Mouse (Mus musculus): ENCODE measurements around the gene Bzw1. TPM values are rescaled to one million over a fixed set of nuclear protein-coding genes. Genes with fewer than 3 reads are reported as not detected.
A peak's percentile ranks its signal among the peaks of the same experiment; 100 is the strongest.

Bzw1 gene
- 362 and 384 TPM in 2 replicates for polyA plus RNA-seq (2015; fragmentation: Nextera tagmentation; extraction: Ambion mirVana)

GRCm38 (mm10) chr1:58392652-58393283 lies at the start of gene Bzw1:
Gene Bzw1 (plus strand): TSS chr1:58392898.
- Histone ChIP-seq H3K27me3 (no peaks in the 10 kb centered on the region), H3K4me2 (replicated peaks) (peak within 1 kb of the TSS; percentile 81), H3K9ac (peak within 1 kb of the TSS; percentile 97), H3K36me3 (peaks cover 32% of the 10 kb centered on the region), H3K4me3 (peak within 1 kb of the TSS; percentile 95), H3K9me3 (no peaks in the 10 kb centered on the region), H3K4me1 (peaks cover 22% of the 10 kb centered on the region), H3K27ac (peak within 1 kb of the TSS; percentile 98)
- peak; percentile 97 for ATAC-seq (ENCODE audit: low FRiP score, low read depth)
- under 1% methylated on average over 50 of the region's 61 CpGs for WGBS

- no peak overlapping the region for H3K4me3 ChIP-seq
- H3K9me3 ChIP-seq, result no peaks in the 10 kb centered on the region
- no peaks in the 10 kb centered on the region for H3K36me3 ChIP-seq
- H3K4me2 ChIP-seq (replicated peaks), result no peak overlapping the region
- no peak overlapping the region for H3K9ac ChIP-seq
- no peaks in the 10 kb centered on the region for H3K27me3 ChIP-seq
- peaks cover 21% of the 10 kb centered on the region for H3K4me1 ChIP-seq
- 81% methylated on average over 4 of the region's 4 CpGs for WGBS
- no peak for ATAC-seq (ENCODE audit: low FRiP score, low read depth)
- no peak overlapping the region for H3K27ac ChIP-seq
Measured at GRCm38 (mm10) chr1:58343861-58344260, 48.8 kb upstream of the Bzw1 start.

GRCm38 (mm10) chr1:58344570-58344969 lies 48.1 kb upstream of the Bzw1 start:
- no peak overlapping the region for H3K4me2 ChIP-seq (replicated peaks)
- H3K27me3 ChIP-seq, result no peaks in the 10 kb centered on the region
- WGBS, result 86% methylated on average over 5 of the region's 5 CpGs
- H3K4me3 ChIP-seq, result no peak overlapping the region
- peaks cover 21% of the 10 kb centered on the region for H3K4me1 ChIP-seq
- H3K36me3 ChIP-seq, result no peaks in the 10 kb centered on the region
- no peak overlapping the region for H3K9ac ChIP-seq
- no peak overlapping the region for H3K27ac ChIP-seq
- ATAC-seq (ENCODE audit: low FRiP score, low read depth), result no peak
- H3K9me3 ChIP-seq, result no peaks in the 10 kb centered on the region

DNA sequence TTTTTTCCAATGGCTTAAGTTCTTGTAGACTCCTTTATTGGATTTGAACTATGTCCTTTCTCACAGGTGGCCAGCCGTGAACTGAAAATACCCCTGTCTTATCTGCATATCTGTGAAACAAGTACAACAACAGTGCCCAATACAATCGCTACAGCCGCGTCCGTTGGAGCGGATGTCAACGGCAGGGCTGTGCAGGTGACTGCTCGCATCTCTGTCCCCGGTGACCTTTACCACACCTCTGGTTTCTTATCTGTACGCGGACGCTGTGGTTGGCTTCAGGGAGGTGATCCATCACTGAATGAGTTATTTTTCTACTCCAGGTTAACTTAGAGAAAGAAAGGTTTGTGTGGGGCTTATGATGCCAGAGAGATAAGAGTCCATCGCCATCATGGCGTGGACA lies 46.5 kb upstream of the Bzw1 start:
- Histone ChIP-seq H3K9me3 (no peaks in the 10 kb centered on the region), H3K36me3 (no peaks in the 10 kb centered on the region), H3K4me1 (peaks cover 8% of the 10 kb centered on the region), H3K27me3 (no peaks in the 10 kb centered on the region), H3K27ac (no peak overlapping the region), H3K4me3 (no peak overlapping the region), H3K9ac (no peak overlapping the region), H3K4me2 (replicated peaks) (no peak overlapping the region)
- 92% methylated on average over 14 of the region's 14 CpGs for WGBS
- no peak for ATAC-seq (ENCODE audit: low FRiP score, low read depth)

DNA sequence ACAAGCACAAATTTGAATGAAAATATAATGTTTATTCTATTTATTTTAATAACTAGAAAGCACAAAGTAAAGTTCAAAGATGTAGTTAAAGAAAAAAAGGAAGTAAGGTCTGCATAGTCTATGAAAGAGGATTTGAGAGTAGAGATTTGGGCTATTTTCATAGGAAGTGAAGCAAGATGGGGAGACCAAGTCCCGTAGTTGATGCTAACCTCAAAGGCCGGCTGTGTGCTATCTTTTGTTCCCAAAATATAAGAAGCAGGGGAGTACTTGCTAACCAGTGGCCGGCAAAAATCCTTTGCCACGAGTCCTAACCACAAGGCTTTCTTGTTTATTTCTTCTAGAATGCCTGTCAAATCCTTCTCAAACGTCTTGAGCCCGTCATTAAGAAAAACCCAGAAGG lies 44.0 kb upstream of the Bzw1 start:
- Histone ChIP-seq H3K36me3 (no peaks in the 10 kb centered on the region), H3K4me1 (no peaks in the 10 kb centered on the region), H3K27ac (no peak overlapping the region), H3K4me3 (no peak overlapping the region), H3K27me3 (no peaks in the 10 kb centered on the region), H3K9me3 (no peaks in the 10 kb centered on the region), H3K9ac (no peak overlapping the region), H3K4me2 (replicated peaks) (no peak overlapping the region)
- 82% methylated on average over 6 of the region's 6 CpGs for WGBS
- no peak for ATAC-seq (ENCODE audit: low FRiP score, low read depth)

GRCm38 (mm10) chr1:58353238-58353893 lies 39.3 kb upstream of the Bzw1 start:
- no peaks in the 10 kb centered on the region for H3K36me3 ChIP-seq
- H3K9me3 ChIP-seq, result no peaks in the 10 kb centered on the region
- no peaks in the 10 kb centered on the region for H3K4me1 ChIP-seq
- H3K9ac ChIP-seq, result no peak overlapping the region
- H3K4me2 ChIP-seq (replicated peaks), result no peak overlapping the region
- H3K4me3 ChIP-seq, result no peak overlapping the region
- ATAC-seq (ENCODE audit: low FRiP score, low read depth), result no peak
- no peaks in the 10 kb centered on the region for H3K27me3 ChIP-seq
- H3K27ac ChIP-seq, result no peak overlapping the region
- WGBS, result 43% methylated on average over 4 of the region's 4 CpGs

DNA sequence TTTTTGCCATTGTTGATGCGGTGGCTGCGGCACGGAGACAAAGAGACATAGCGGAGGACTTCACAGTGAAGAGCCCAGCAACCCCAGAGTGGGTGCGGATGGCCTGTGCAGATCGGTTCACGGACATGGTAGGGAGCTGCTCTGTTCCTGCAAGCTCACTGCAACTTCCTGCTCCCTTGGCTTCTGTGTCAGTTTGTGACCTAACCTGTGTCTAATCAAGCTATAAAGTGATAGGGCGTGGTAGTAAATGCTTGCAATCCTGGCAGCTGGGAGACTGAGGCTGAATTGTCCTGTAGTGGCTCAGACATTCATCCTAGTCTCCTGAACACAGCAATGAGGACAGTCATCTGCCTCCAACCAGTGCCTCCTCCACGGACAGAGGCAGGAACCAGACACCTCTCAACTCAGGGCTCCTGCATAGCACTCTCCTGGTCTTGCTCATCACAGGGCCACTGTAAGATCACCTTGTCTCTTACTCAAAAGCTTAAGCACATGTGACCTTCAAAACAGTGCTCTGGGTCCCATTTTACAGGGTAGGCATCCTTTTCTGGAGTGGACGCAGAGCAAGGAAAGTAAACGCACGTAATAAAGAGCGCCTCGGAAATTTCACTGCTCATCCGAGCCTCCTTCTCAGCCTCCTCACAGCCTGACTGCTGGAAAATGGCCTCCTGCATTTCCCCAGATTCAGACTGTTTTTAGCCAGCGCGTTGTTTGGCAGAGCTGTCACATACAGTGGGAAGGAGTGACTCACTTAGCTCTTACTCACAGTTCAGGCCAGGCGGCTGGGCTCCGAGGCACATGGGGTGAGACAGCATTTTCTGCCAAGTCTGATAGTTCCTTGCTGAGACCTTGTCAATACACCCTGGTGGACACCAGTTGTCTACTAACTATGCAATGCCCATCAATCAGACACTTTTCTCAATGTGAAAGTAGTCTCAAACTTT lies 33.5 kb upstream of the Bzw1 start:
- Histone ChIP-seq H3K9ac (no peak overlapping the region), H3K4me2 (replicated peaks) (no peak overlapping the region), H3K27ac (no peak overlapping the region), H3K36me3 (no peaks in the 10 kb centered on the region), H3K9me3 (no peaks in the 10 kb centered on the region), H3K4me1 (no peaks in the 10 kb centered on the region), H3K4me3 (no peak overlapping the region), H3K27me3 (no peaks in the 10 kb centered on the region)
- 77% methylated on average over 19 of the region's 19 CpGs for WGBS
- no peak for ATAC-seq (ENCODE audit: low FRiP score, low read depth)

- no peaks in the 10 kb centered on the region for H3K27me3 ChIP-seq
- no peaks in the 10 kb centered on the region for H3K36me3 ChIP-seq
- H3K4me3 ChIP-seq, result no peak overlapping the region
- H3K4me1 ChIP-seq, result peaks cover 6% of the 10 kb centered on the region
- no peak overlapping the region for H3K9ac ChIP-seq
- 68% methylated on average over 4 of the region's 4 CpGs for WGBS
- H3K4me2 ChIP-seq (replicated peaks), result no peak overlapping the region
- ATAC-seq (ENCODE audit: low FRiP score, low read depth), result no peak
- H3K27ac ChIP-seq, result no peak overlapping the region
- H3K9me3 ChIP-seq, result peaks cover 5% of the 10 kb centered on the region; the same call in 1 of the 2 replicates
Measured at GRCm38 (mm10) chr1:58362296-58362695, 30.4 kb upstream of the Bzw1 start.

GRCm38 (mm10) chr1:58364551-58364950 lies 28.1 kb upstream of the Bzw1 start:
- Histone ChIP-seq H3K27ac (no peak overlapping the region), H3K4me2 (replicated peaks) (no peak overlapping the region), H3K4me1 (peaks cover 6% of the 10 kb centered on the region), H3K36me3 (no peaks in the 10 kb centered on the region), H3K9me3 (peaks cover 8% of the 10 kb centered on the region; the same call in 1 of the 2 replicates), H3K4me3 (no peak overlapping the region), H3K9ac (no peak overlapping the region), H3K27me3 (no peaks in the 10 kb centered on the region)
- no peak for ATAC-seq (ENCODE audit: low FRiP score, low read depth)
- 69% methylated on average over 12 of the region's 12 CpGs for WGBS

- H3K9ac ChIP-seq, result no peak overlapping the region
- no peak overlapping the region for H3K4me2 ChIP-seq (replicated peaks)
- no peak overlapping the region for H3K4me3 ChIP-seq
- no peak for ATAC-seq (ENCODE audit: low FRiP score, low read depth)
- no peaks in the 10 kb centered on the region for H3K27me3 ChIP-seq
- no peaks in the 10 kb centered on the region for H3K36me3 ChIP-seq
- H3K4me1 ChIP-seq, result peaks cover 6% of the 10 kb centered on the region
- 96% methylated on average over 3 of the region's 3 CpGs for WGBS
- no peak overlapping the region for H3K27ac ChIP-seq
- peaks cover 8% of the 10 kb centered on the region; the same call in 1 of the 2 replicates for H3K9me3 ChIP-seq
Measured at GRCm38 (mm10) chr1:58365829-58366228, 26.9 kb upstream of the Bzw1 start.

- Histone ChIP-seq H3K9me3 (peaks cover 8% of the 10 kb centered on the region; the same call in 1 of the 2 replicates), H3K36me3 (no peaks in the 10 kb centered on the region), H3K4me2 (replicated peaks) (no peak overlapping the region), H3K9ac (no peak overlapping the region), H3K4me1 (peaks cover 6% of the 10 kb centered on the region), H3K27ac (no peak overlapping the region), H3K27me3 (no peaks in the 10 kb centered on the region), H3K4me3 (no peak overlapping the region)
- 78% methylated on average over 12 of the region's 12 CpGs for WGBS
- ATAC-seq (ENCODE audit: low FRiP score, low read depth), result no peak
Measured at GRCm38 (mm10) chr1:58366737-58367471, 25.8 kb upstream of the Bzw1 start.
